Mouse (Mus musculus) myocyte (in vitro differentiated cells): ENCODE results near the gene Tsnax. TPM values are rescaled to one million over a fixed set of nuclear protein-coding genes. Genes with fewer than 3 reads are reported as not detected.

Experiments
- H3K27me3 ChIP-seq: one replicate; pipeline ENCODE4 v1.6.1; 2011; ENCODE audit not compliant: control insufficient read depth, insufficient read depth, insufficient read length
- H3K36me3 ChIP-seq: one replicate; pipeline ENCODE4 v1.6.1; 2011; ENCODE audit not compliant: control insufficient read depth, insufficient read depth
- H3K4me2 ChIP-seq: one replicate; pipeline ENCODE4 v1.6.1; 2011; ENCODE audit warnings: low read depth, control low read depth
- H3K4me3 ChIP-seq: one replicate; pipeline ENCODE4 v1.5.1; 2011; ENCODE audit warnings: mild to moderate bottlenecking, control low read depth, moderate library complexity
- H3K79me2 ChIP-seq: one replicate; pipeline ENCODE4 v1.6.1; 2011; ENCODE audit not compliant: control insufficient read depth, insufficient read depth
- H3ac ChIP-seq: one replicate; pipeline ENCODE4 v1.6.1; 2011; ENCODE audit not compliant: control insufficient read depth, insufficient read length
- CEBPB ChIP-seq: IDR thresholded peaks from 2 replicates; pipeline ENCODE4 v1.6.1; 2011; ENCODE audit warnings: mild to moderate bottlenecking, moderate library complexity; ENCODE audit not compliant: poor library complexity, insufficient read depth, severe bottlenecking
- E2F4 ChIP-seq: IDR thresholded peaks from one replicate; pipeline ENCODE4 v1.6.1; 2011; ENCODE audit warnings: mild to moderate bottlenecking, control low read depth, moderate library complexity; ENCODE audit not compliant: insufficient read depth
- MAX ChIP-seq: IDR thresholded peaks from one replicate; pipeline ENCODE4 v1.6.1; 2011; ENCODE audit warnings: low read depth, mild to moderate bottlenecking, control low read depth
- USF1 ChIP-seq: IDR thresholded peaks from one replicate; pipeline ENCODE4 v1.6.1; 2011; ENCODE audit warnings: low read depth, mild to moderate bottlenecking, control low read depth, moderate library complexity
- polyA plus RNA-seq: library from polyadenylated mRNA; unstranded; fragments of >200 nt; fragmentation: generic; extraction: Trizol; gene quantifications from one replicate; pipeline ENCODE4 v1.2.1, GENCODE M21; 2012; ENCODE audit warnings: missing spikeins

The Tsnax gene
- polyA plus RNA-seq, 1 experiment, result 59.9 TPM

- Histone ChIP-seq H3K79me2 (no peaks in the 10 kb centered on the region), H3K4me3 (no peak overlapping the region), H3ac (no peak overlapping the region), H3K36me3 (no peaks in the 10 kb centered on the region), H3K27me3 (no peaks in the 10 kb centered on the region), H3K4me2 (no peak overlapping the region)
- TF ChIP-seq E2F4, result no peak
- no peak for TF ChIP-seq MAX
- TF ChIP-seq USF1, result no peak
- TF ChIP-seq CEBPB, result no peak
Measured at GRCm38 (mm10) chr8:125080388-125081344, 67.9 kb downstream of the Tsnax start.

- H3K4me2 ChIP-seq, result peak overlapping the region; percentile 33
Measured at GRCm38 (mm10) chr8:125083746-125084145, 70.9 kb downstream of the Tsnax start.

More at GRCm38 (mm10) chr8:125083746-125084145, 70.9 kb downstream of the Tsnax start:
- H3ac ChIP-seq, result no peak overlapping the region
- H3K4me3 ChIP-seq, result no peak overlapping the region
- H3K36me3 ChIP-seq, result no peaks in the 10 kb centered on the region
- H3K79me2 ChIP-seq, result no peaks in the 10 kb centered on the region
- no peaks in the 10 kb centered on the region for H3K27me3 ChIP-seq
- TF ChIP-seq E2F4, result no peak
- no peak for TF ChIP-seq MAX

Other genes starting within 250 kb of the Tsnax start
- 0.01 TPM for gene Trim67, start 219.9 kb upstream of the Tsnax start, polyA plus RNA-seq
- gene Gnpat, start 150.0 kb upstream of the Tsnax start, polyA plus RNA-seq, result 95.4 TPM
- 27.1 TPM for gene 2810004N23Rik, start 149.9 kb upstream of the Tsnax start, polyA plus RNA-seq
- 8.8 TPM for gene Exoc8, start 115.3 kb upstream of the Tsnax start, polyA plus RNA-seq
- gene Sprtn, start 115.1 kb upstream of the Tsnax start, polyA plus RNA-seq, result 13.3 TPM
- gene Egln1, start 63.7 kb upstream of the Tsnax start, polyA plus RNA-seq, result 35.8 TPM
- 0.06 TPM for gene Disc1, start 41.2 kb downstream of the Tsnax start, polyA plus RNA-seq